Mouse (Mus musculus): Measurements from ENCODE around the gene Ppl. TPM values are rescaled to one million over a fixed set of nuclear protein-coding genes. Genes with fewer than 3 reads are reported as not detected.

The Ppl gene
- total RNA-seq, 2 experiments from 2014 or later = 0.21 to 0.36 TPM

DNA sequence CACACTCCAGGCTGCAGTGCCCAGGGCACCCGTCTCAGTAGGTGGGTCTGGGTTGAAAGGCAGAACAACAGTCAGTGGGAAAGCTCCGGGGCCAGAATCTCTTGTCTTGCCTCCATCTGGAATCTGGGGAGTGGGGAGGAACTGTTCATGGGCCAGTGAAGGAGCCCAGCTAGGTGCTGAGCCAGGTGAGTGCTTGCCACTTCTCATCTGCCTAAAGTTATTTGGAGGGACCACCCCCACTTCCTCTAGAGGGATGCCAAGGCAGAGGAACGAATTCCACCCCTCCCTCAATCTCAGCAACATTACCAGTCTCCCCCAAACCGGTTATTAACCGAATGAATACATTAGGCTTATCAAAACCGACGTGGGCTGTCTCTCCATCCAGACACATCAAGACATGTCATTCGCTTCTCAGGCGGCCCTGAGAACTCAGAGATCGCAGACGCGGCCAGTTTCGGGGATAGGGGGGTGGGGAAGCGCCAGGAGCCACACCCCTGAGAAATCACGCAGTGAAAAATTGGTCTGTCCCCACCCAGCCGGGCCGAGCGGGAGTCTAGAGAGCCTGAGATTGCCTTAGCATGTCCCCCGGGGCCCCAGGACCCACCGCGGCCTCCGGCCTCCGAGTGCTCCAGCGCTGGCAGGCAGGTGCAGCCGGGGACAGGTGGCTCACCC is 834 bp downstream of the Ppl start:
- intact Hi-C loops (cut with DNase I) = no loop called here
- no peak for DNase-seq (ENCODE audit: extremely low spot score in 1 of 2, low spot score in 2 of 2)

DNA sequence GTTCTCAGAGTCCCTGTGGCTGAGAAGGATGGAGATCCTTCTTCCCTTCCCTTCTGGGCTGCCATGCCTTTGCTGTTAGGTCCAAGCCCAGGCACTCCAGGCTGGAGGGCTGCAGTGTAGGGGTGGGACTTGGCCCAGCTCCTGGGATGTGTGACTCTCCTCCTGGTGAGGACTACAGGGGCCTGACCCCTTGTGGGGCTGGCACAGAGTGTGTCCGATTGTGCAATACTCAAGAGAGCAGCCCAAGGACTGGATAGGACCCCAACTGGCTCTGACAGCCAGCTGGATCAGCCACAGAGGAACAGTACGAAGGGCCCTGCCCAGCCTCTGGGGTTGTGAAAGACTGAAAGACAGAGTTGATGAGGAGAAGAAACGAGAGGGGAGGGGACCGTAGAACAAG is 1.5 kb downstream of the Ppl start:
- intact Hi-C loops (cut with DNase I) = no loop called here
- DNase-seq (ENCODE audit: extremely low spot score in 1 of 2, low spot score in 2 of 2) = no peak

DNA sequence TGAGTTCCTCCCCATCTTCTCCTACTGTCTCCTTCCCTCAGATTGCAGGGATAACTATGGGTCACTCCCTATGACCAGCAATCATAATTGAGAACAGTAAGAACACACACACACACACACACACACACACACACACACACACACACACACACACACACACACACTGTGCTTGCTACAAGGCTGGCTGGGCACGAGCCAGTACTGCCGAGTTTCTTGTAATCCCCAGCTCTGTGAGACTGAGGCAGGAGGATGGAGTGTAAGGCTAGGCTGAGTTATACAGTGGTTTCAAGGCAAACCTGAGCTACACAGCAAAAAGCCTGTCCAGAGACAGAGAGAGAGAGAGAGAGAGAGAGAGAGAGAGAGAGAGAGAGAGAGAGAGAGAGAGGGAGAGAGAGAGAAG is 2.0 kb downstream of the Ppl start:
- intact Hi-C loops (cut with DNase I) = no loop called here
- no peak for DNase-seq (ENCODE audit: extremely low spot score in 1 of 2, low spot score in 2 of 2)

DNA sequence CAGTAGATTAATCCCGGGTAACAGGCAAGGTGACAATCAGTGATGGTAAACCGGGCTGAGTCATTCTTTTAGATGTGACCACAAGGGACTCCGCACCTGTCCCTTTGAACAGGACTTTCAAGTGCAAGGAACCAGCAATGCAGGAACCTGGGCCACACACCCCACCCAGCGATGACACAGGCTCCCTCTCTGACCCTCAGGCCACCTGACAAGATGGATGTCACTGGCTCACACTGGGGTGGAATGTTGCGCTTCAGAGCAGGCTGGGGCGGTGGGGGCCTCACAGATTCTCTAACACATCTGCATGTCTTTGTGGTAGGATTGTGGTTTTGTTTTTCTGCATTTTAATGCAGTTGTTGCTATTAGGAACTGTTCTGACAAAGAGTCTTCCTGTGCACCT is 8.7 kb downstream of the Ppl start:
- no peak for DNase-seq (ENCODE audit: extremely low spot score in 1 of 2, low spot score in 2 of 2)
- intact Hi-C loops (cut with DNase I) = no loop called here

DNA sequence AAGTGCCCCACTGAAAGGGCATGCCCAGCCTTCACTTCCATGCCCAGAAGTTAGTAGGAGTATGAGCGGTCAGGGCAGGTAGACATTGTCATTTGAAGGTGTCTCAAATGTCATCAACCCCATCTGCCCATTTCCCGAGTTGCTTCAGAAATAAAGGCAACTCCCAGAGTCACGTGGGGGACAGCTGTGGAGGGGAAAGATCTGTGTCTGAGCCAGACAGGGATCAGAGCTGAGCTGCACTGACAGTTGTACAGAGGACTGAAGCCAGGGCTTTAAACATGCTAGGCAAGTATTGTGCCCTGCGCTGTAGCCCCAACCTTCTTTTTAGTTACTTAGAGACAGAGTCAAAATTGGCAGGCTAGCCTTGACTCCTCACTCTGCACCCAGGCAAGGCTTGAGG is 12.4 kb downstream of the Ppl start:
- intact Hi-C loops (cut with DNase I) = no loop called here
- DNase-seq (ENCODE audit: extremely low spot score in 1 of 2, low spot score in 2 of 2) = no peak

DNA sequence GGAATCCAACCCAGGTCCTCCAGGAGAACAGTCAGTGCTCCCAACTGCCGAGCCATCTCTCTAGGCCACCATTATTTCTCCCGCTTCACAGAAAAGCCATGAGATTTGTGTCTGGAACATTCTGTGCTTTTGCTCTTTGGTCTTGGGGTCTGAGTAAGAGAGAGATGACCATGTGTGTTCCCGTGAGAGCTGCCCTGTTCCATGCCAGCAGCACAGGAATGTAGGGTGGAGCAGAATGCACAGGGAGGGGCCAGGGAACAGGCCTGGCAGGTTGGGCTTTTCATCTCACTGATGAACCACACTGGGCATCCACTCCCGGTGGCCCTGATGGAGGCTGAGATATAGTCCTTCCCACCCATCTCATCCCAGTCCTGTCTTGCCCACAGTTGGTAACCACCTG is 12.8 kb downstream of the Ppl start:
- DNase-seq (ENCODE audit: extremely low spot score in 1 of 2, low spot score in 2 of 2) = no peak
- intact Hi-C loops (cut with DNase I) = no loop called here

DNA sequence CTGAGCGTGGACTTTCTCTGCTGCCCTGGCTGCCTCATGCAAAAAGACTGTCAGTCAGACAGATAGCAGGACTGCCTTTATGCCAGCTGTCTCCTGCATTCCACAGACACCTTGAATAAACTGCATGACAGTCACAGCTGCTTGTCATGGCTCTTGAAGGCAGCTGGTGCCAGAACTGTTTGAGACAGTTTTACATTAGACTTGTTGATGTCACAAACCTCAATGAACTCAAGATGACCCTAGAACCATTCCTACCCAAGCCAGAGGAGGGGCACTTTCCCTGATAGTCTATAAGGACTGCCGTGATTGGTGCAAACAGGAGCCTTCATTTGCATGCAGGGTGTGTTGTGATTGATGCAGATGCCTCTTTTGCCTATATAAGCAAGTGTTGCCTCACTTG is 18.6 kb downstream of the Ppl start:
- DNase-seq (ENCODE audit: extremely low spot score in 1 of 2, low spot score in 2 of 2) = no peak
- intact Hi-C loops (cut with DNase I) = no loop called here

DNA sequence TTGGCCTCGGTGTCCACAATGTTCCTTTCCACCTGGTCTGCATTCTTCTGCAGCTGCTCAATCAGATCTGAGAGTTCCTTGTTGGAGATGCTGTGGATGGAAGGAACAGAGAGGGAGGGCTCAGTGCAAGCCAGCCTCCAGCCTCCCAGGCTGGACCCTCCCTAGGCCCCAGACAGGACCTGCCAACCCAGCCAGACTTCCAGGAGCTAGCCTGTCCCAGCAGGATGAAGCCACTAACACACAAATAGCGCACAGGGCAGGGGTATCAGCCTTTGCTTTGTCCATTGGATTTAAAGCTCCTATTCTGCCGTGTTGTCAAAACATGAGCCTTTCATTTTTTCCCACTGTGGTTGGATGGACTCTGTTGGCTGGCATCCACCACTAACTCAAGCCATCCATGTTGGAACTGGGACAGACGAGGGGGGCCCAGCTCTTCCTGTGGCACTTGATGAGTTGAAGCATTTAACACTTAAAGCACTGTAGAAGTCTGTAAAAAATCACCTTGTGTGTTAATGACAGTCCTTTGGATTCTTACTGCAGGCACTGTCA is 19.1 kb downstream of the Ppl start:
- DNase-seq (ENCODE audit: extremely low spot score in 1 of 2, low spot score in 2 of 2) = no peak
- intact Hi-C loops (cut with DNase I) = no loop called here

DNA sequence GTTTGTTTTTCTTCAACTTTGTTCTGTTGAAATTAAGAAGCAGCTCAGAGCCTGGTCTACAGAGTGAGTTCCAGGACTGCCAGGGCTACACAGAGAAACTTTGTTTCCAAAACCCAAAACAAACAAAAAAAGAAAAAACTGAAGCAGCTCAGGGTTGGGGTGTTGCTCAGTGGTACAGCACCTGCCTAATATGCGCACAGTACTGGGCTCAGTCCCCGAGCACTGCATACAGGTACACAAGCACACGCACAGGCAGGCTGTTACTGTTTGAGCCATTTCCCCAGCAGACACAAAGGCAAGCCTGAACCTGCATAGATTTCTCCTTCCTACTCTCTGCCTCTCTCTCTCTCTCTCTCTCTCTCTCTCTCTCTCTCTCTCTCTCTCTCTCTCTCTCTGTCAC is 21.2 kb downstream of the Ppl start:
- intact Hi-C loops (cut with DNase I) = no loop called here
- DNase-seq (ENCODE audit: extremely low spot score in 1 of 2, low spot score in 2 of 2) = no peak

DNA sequence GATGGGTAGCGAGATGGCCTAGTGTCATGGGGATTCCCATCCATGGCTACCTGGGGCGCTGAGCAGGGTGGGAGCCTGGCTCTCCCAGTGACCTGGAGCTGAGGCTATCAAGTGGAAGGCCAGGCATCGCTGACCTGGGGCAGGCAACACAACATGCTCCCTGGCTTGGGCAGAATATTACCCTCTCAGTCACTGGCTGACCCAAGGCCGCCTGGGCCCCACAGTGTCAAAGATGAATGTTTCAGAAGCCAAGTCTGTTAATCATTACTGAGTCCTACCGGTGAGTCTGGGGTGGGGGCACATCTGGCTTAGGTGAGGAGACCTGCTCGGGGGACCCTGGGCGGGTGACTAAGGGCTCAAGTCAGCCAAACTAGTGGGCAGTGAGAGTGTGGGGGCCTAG is 22.3 kb downstream of the Ppl start:
- intact Hi-C loops (cut with DNase I) = no loop called here

DNA sequence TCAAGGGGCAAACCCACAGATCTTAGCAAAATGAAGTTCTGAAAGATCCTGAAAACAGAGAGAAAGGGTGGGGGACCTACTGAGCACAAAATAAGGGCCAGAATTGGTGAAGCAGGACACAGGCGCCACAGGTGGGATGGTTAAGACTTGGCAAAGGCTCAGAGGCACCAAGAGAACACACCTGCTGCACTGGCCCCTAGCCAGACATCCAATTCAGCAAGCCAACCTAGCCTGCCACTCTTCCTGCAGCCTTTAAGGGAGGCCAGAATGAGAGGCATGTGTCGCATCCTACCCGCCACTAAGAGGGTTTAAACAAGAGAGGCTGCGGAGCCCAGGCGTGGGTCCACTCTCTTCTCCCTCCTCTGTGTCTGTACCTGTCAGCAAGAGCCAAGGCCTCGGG is 31.2 kb downstream of the Ppl start:
- no peak for DNase-seq (ENCODE audit: extremely low spot score in 1 of 2, low spot score in 2 of 2)
- intact Hi-C loops (cut with DNase I) = no loop called here

More for the DNA sequence above, 22.3 kb downstream of the Ppl start:
- DNase-seq (ENCODE audit: extremely low spot score in 1 of 2, low spot score in 2 of 2) = no peak

DNA sequence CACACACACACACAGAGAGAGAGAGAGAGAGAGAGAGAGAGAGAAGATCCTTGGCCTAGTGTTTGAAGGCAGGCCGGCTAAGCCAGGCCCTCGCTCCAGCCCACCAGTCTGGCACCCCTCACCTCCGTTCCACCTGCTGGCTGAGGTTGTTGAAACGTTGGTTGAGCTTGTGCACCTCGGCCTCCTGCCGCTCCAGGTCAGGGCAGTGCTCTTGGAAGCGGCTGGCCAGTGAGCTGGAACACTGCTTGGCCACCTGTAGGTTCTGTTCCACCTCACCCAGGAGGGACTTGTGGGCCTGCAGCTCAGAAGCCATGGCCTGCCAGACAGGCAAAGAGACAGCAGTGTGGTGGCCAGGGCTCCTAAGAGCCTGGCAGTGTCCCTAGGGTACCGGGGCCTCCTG is 35.7 kb downstream of the Ppl start:
- intact Hi-C loops (cut with DNase I) = no loop called here
- no peak for DNase-seq (ENCODE audit: extremely low spot score in 1 of 2, low spot score in 2 of 2)

DNA sequence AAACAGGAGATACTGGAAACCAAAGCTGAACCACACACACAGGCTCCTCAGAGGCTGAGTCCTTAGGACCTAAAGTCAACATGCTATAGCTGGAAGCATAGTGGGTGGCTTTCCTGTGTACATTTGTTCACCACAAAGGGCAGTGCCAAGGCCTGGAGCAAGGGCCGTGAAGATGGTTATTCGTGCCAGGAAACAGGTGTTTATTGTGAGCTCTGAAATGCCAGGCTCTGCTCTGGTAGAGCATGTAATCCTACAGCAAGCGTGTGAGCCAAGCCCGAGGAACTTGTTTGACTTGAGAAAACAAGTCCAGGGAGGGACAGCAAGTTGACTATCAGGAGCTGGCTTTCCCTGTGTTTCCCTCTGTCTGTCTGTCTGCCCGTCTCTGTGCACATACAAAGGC is 38.9 kb downstream of the Ppl start:
- intact Hi-C loops (cut with DNase I) = no loop called here
- no peak for DNase-seq (ENCODE audit: extremely low spot score in 1 of 2, low spot score in 2 of 2)

DNA sequence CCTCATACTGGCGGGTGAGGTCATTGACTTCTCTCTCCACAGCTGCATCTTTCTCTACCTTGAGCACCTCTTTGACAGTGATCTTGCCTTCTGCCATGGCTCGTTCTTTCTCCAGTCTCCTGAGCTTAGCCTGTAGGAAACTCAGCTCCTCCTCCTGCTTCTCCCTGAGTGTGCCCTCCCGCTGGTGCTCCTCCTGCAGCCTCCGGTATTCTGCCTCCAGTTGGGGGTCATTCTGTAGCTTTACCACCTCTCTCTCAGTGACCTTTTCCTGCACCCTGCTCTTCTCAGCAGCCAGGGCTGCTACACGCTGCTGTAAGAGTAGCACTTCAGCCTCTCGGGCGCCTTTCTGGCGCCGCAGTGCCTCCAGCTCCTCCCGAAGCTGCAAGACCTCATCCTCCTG is 43.2 kb downstream of the Ppl start:
- intact Hi-C loops (cut with DNase I) = no loop called here

DNA sequence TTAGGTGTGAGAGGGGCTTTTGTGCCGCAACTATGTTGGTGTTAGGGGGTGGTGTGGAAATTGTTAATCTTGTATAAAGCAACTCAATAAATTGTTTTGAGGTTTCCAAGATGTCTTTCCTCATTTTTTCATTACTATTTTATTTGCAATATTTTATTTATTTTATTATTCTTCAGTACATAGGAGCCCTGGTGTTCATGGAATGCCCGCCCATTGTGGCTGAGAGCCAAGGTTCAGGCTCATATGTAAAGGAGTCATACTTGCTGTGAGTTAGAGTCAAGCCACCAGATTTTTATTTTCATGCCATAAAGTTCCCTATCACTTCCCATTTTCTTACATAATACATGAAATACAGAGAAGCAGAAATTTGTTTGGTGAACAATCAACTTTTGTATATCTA is 46.0 kb downstream of the Ppl start:
- intact Hi-C loops (cut with DNase I) = no loop called here

More for the DNA sequence above, 43.2 kb downstream of the Ppl start:
- DNase-seq (ENCODE audit: extremely low spot score in 1 of 2, low spot score in 2 of 2) = no peak

DNA sequence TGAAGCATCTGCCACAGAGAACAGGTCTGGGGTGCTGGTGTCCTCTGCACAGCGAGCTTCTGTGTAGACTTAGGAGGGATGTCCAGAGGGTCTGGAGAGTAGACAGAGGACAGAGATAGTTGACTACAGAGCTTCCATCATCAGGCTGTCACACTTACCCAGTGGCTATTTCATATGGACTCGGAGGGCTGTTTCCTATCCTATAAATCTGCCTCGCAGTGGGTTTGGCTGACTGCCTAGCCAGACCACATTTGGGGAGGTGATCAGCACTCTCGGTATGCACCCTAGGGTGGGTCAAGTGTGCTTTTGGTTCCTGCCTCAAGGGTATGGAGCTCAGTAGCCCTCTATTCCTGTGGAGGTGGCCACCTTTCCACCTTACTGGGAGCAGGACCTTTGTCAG is 47.0 kb downstream of the Ppl start:
- no peak for DNase-seq (ENCODE audit: extremely low spot score in 1 of 2, low spot score in 2 of 2)
- intact Hi-C loops (cut with DNase I) = no loop called here

More for the DNA sequence above, 46.0 kb downstream of the Ppl start:
- no peak for DNase-seq (ENCODE audit: extremely low spot score in 1 of 2, low spot score in 2 of 2)

DNA sequence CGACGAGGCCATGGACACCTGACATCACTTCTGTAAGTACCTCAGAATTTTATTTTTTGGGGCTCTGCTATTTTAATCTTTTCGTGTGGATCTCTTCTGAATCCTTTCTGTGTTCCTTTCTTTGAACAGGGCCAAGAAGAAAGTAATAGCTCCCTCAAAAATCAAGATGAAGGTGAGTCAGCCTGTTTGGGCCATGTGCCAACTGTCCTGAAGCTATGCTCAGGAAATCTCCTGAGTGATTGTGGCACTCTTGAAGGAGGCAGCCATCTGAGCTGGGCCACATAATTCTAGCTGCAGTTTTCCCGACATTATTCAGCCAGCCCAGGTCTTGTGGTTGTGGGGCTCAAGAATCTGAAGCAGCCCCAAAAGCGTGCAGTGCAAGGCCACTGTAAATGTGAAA is 57.9 kb downstream of the Ppl start:
- intact Hi-C loops (cut with DNase I) = loop anchor here (2.0 kb wide), 1 partner anchor 40 kb away; no protein-coding TSS in a partner anchor
- DNase-seq (ENCODE audit: extremely low spot score in 1 of 2, low spot score in 2 of 2) = no peak

DNA sequence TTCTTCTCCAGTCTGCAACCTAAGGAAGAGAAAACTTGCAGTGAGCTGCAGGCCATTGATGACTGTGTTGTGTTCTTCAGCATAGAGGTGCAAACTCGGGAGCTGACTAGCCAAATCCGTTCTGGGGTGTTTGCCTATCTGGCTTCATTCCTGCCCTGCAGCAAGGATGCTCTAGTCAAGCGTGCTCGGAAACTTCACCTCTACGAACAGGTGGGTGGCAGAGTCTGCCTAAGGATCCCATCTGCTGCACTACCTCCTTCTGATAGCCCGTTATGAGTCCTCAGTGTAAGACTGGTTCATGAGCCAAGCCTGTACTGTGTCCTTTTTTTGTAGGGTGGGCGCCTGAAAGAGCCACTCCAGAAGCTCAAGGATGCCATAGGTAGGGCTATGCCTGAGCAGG is 60.2 kb downstream of the Ppl start:
- no peak for DNase-seq (ENCODE audit: extremely low spot score in 1 of 2, low spot score in 2 of 2)
- intact Hi-C loops (cut with DNase I) = no loop called here

DNA sequence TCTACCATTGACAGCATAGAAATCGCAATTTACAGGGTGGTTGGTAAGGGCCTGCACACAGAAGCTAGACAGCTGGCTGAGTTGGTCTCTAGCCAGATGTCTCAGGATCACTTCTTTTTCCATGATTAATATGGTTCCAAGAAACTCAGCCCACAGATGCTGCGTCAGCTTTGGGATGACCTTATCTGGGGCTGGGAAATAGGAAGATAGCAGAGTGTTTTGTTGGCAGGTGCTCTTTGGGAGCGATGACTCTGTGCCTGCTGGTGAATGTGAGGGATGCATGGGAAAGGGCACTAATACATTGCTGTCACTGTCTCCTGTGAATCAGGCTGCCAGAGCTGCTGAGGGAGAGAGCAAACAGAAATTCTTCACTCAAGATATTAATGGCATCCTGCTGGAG is 61.9 kb downstream of the Ppl start:
- DNase-seq (ENCODE audit: extremely low spot score in 1 of 2, low spot score in 2 of 2) = peak in 1 of 2 experiments; percentile 20
- intact Hi-C loops (cut with DNase I) = no loop called here

DNA sequence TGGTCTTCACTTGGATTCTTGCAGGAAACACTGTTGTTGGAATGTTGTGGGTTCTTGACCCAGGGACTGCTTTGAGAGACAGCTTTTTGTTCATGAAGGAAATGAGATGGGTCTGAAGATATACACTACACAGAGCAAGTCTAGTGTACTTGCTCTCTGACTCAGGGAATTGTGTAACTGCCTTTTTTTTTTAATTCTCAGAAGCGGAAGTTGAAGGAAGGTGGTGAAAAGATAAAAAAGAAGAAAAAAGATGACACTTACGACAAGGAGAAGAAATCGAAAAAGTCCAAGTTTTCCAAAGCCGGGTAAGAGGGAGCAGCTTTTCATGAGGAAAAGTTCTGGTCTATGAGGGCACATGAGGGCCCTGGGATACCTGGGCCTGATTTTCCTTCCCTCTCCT is 68.7 kb downstream of the Ppl start:
- DNase-seq (ENCODE audit: extremely low spot score in 1 of 2, low spot score in 2 of 2) = no peak
- intact Hi-C loops (cut with DNase I) = no loop called here

DNA sequence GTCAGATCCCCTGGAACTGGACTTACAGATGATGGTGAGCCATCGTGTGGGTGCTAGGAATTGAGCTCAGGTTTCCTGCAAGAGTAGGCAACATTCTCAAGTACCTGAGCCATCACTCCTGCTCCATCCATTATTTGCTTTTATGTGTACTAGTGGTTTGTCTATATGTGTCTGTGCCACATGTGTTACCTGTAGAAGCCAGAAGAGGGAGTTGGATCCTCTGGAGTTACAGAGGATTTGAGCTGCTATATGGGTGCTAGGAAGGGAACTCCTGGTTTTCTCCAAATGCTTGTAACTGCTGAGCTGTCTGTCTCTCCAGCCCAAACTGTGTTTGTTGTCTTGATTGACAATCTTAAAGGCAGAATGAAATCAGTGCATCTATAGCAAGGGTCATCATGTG is 74.1 kb downstream of the Ppl start:
- DNase-seq (ENCODE audit: extremely low spot score in 1 of 2, low spot score in 2 of 2) = no peak
- intact Hi-C loops (cut with DNase I) = loop anchor here (10.0 kb wide), 1 partner anchor 87 kb away; the partner anchor contains the start of gene Sec14l5
